Mouse (Mus musculus): ENCODE results near the gene Sema3g. TPM values are rescaled to one million over a fixed set of nuclear protein-coding genes. Genes with fewer than 3 reads are reported as not detected.

Sema3g gene
- total and polyA plus RNA-seq, 3 experiments: 0.04 to 0.25 TPM; not detected in 1

GRCm38 (mm10) chr14:31237101-31237882 is 19.6 kb downstream of the Sema3g start:
- Histone ChIP-seq H3K4me1 (ENCODE audit: control insufficient read depth in 1 of 2, insufficient read depth in 2 of 2, low read length in 2 of 2) (no peaks in the 10 kb centered on the region), H3K79me2 (ENCODE audit: control insufficient read depth, insufficient read depth, low read length, poor library complexity) (no peaks in the 10 kb centered on the region), H3K9me3 (replicated peaks; ENCODE audit: insufficient read depth, low read length) (no peaks in the 10 kb centered on the region), H3K4me3 (ENCODE audit: control insufficient read depth in 1 of 2, insufficient read depth in 1 of 2, low read depth in 2 of 2, low read length in 2 of 2) (no peak overlapping the region), H3K9ac (ENCODE audit: control insufficient read depth, low read depth, low read length, poor library complexity, severe bottlenecking) (no peak overlapping the region), H3K27ac (ENCODE audit: control insufficient read depth, low read depth, low read length) (no peak overlapping the region), H3K36me3 (ENCODE audit: control insufficient read depth in 1 of 2, insufficient read depth in 2 of 2, low read length in 2 of 2) (no peaks in the 10 kb centered on the region), H3K27me3 (ENCODE audit: control insufficient read depth in 1 of 2, insufficient read depth in 2 of 2, low read length in 2 of 2) (peaks cover 0 to 1% of the 10 kb centered on the region in 2 experiments; a peak in 2 of 4 replicates)
- no peak for TF ChIP-seq KAT2A (conservative IDR thresholded peaks at IDR 0.05; ENCODE audit: low read depth, low read length)
- TF ChIP-seq GATA1 (IDR thresholded peaks at IDR 0.05; ENCODE audit: low read depth, low read length): no peak
- TF ChIP-seq ZMIZ1 (IDR thresholded peaks at IDR 0.05; ENCODE audit: low read depth, low read length): no peak
- TF ChIP-seq ZNF384 (IDR thresholded peaks at IDR 0.05; ENCODE audit: low read depth, low read length): no peak
- no peak for TF ChIP-seq MEF2A (IDR thresholded peaks at IDR 0.05; ENCODE audit: extremely low read depth, insufficient replicate concordance, low read depth, low read length, poor library complexity, severe bottlenecking)
- TF ChIP-seq RCOR1 (IDR thresholded peaks at IDR 0.05; ENCODE audit: low read depth, low read length): no peak
- no peak for TF ChIP-seq SMC3 (IDR thresholded peaks at IDR 0.05; ENCODE audit: low read depth, low read length)
- TF ChIP-seq ETS1 (IDR thresholded peaks at IDR 0.05; ENCODE audit: low read depth, low read length): no peak
- no peak for TF ChIP-seq MAX (IDR thresholded peaks at IDR 0.05; ENCODE audit: low read length)
- no peak for TF ChIP-seq SIN3A (IDR thresholded peaks at IDR 0.05; ENCODE audit: low read length)
- no peak for TF ChIP-seq HCFC1 (IDR thresholded peaks at IDR 0.05; ENCODE audit: low read depth, low read length)
- no peak for TF ChIP-seq E2F4 (IDR thresholded peaks at IDR 0.05; ENCODE audit: borderline replicate concordance, low read depth, low read length)
- TF ChIP-seq NELFE (IDR thresholded peaks at IDR 0.05; ENCODE audit: low read depth, low read length): no peak
- TF ChIP-seq NRF1 (IDR thresholded peaks at IDR 0.05; ENCODE audit: insufficient read depth, low read depth, low read length, poor library complexity, severe bottlenecking): no peak
- no peak for TF ChIP-seq POLR2AphosphoS2 (IDR thresholded peaks at IDR 0.05; ENCODE audit: low read length)
- DNase-seq (ENCODE audit: low read depth, low spot score): no peak

- Histone ChIP-seq H3K4me3 (ENCODE audit: control insufficient read depth in 1 of 2, insufficient read depth in 1 of 2, low read depth in 2 of 2, low read length in 2 of 2) (no peak overlapping the region), H3K27ac (ENCODE audit: control insufficient read depth, low read depth, low read length) (no peak overlapping the region), H3K79me2 (ENCODE audit: control insufficient read depth, insufficient read depth, low read length, poor library complexity) (no peaks in the 10 kb centered on the region), H3K9me3 (replicated peaks; ENCODE audit: insufficient read depth, low read length) (no peaks in the 10 kb centered on the region), H3K4me1 (ENCODE audit: control insufficient read depth in 1 of 2, insufficient read depth in 2 of 2, low read length in 2 of 2) (no peaks in the 10 kb centered on the region), H3K9ac (ENCODE audit: control insufficient read depth, low read depth, low read length, poor library complexity, severe bottlenecking) (no peak overlapping the region), H3K36me3 (ENCODE audit: control insufficient read depth in 1 of 2, insufficient read depth in 2 of 2, low read length in 2 of 2) (no peaks in the 10 kb centered on the region), H3K27me3 (ENCODE audit: control insufficient read depth in 1 of 2, insufficient read depth in 2 of 2, low read length in 2 of 2) (no peaks in the 10 kb centered on the region)
- DNase-seq (ENCODE audit: low read depth, low spot score): no peak
- TF ChIP-seq TBP (IDR thresholded peaks at IDR 0.05; ENCODE audit: low read depth, low read length): no peak
- TF ChIP-seq MAZ (IDR thresholded peaks at IDR 0.05; ENCODE audit: low read depth, low read length): no peak
- no peak for TF ChIP-seq HCFC1 (IDR thresholded peaks at IDR 0.05; ENCODE audit: low read depth, low read length)
- TF ChIP-seq EP300 (IDR thresholded peaks at IDR 0.05; ENCODE audit: low read depth in 1 of 2, low read length in 2 of 2): no peak
- no peak for TF ChIP-seq MYB (IDR thresholded peaks at IDR 0.05; ENCODE audit: low read depth, low read length)
- no peak for TF ChIP-seq ELF1 (IDR thresholded peaks at IDR 0.05; ENCODE audit: low read depth, low read length)
- no peak for TF ChIP-seq ZNF384 (IDR thresholded peaks at IDR 0.05; ENCODE audit: low read depth, low read length)
- TF ChIP-seq MAX (IDR thresholded peaks at IDR 0.05; ENCODE audit: low read length): no peak
- TF ChIP-seq MYC (IDR thresholded peaks at IDR 0.05; ENCODE audit: low read depth, low read length): no peak
- TF ChIP-seq NELFE (IDR thresholded peaks at IDR 0.05; ENCODE audit: low read depth, low read length): no peak
These were observed 22.9 kb downstream of the Sema3g start for GRCm38 (mm10) chr14:31240528-31240927.
